Mouse (Mus musculus) ES-E14 (cell line): ENCODE measurements at regions not wholly inside any gene's neighbourhood (a gene's known extent, or its start where the extent isn't known, plus 50 kb on each side); places are given as distances from the start of the nearest gene placed in this dataset.

Experiments used
- CHD2 ChIP-seq: IDR thresholded peaks from 2 replicates; pipeline ENCODE4 v1.6.1; 2014; ENCODE audit warnings: mild to moderate bottlenecking, low read depth, low read length, inconsistent platforms
- HCFC1 ChIP-seq: IDR thresholded peaks from 2 replicates; pipeline ENCODE4 v1.6.1; 2012; ENCODE audit warnings: low read length, inconsistent platforms, borderline replicate concordance; ENCODE audit not compliant: insufficient read depth
- MAFK ChIP-seq: IDR thresholded peaks from 2 replicates; pipeline ENCODE4 v1.6.1; 2014; ENCODE audit warnings: mild to moderate bottlenecking, low read depth, low read length, inconsistent platforms; ENCODE audit not compliant: insufficient read depth

DNA sequence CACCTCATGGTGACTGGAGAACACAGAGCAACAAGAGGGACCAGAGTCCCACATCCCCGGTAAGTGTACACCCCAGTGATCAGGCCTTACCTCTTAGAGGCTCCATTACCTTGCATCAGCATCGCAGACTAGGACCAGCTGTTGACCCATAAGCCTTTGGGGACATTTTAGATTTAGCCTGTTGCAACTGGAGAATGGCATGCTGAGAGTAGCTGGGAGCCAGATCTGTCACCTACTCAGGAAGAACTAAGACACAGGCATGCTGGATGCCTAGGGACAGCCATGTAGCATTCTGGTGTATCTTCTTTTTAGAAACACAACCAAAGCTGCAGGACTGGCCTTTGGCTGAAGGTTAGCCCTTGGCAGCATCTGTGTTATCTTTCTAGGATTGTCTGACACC, 94.2 kb upstream of the Aldh1a3 start:
- TF ChIP-seq HCFC1, result no peak
- TF ChIP-seq MAFK, result no peak
- TF ChIP-seq CHD2, result no peak
